Mouse (Mus musculus): Measurements from ENCODE around the gene Hip1r.

- TF ChIP-seq POLR2A (IDR thresholded peaks at IDR 0.05; ENCODE audit: insufficient read depth, low read depth, low read length): no peak
- TF ChIP-seq CTCF (IDR thresholded peaks at IDR 0.05; ENCODE audit: insufficient read depth, low read depth, low read length): no peak
Measured at GRCm38 (mm10) chr5:124021701-124022100, 48.3 kb downstream of the Hip1r start.
